Mouse (Mus musculus) testis, adult 2 months (tissue): ENCODE measurements at regions not wholly inside any gene's neighbourhood (a gene's known extent, or its start where the extent isn't known, plus 50 kb on each side); places are given as distances from the start of the nearest gene placed in this dataset.

Experiments
- H3K27ac ChIP-seq: fragments of 200-500 bp; 2 replicates; pipeline ENCODE4 v1.5.1; 2012; ENCODE audit warnings: low read depth, low read length; ENCODE audit not compliant: control insufficient read depth, insufficient read depth
- H3K27me3 ChIP-seq: fragments of 200-500 bp; 2 replicates; pipeline ENCODE4 v1.6.1; 2012; ENCODE audit warnings: mild to moderate bottlenecking, low read length, moderate library complexity; ENCODE audit not compliant: control insufficient read depth, insufficient read depth
- H3K36me3 ChIP-seq: fragments of 200-500 bp; 2 replicates; pipeline ENCODE4 v1.6.1; 2012; ENCODE audit warnings: mild to moderate bottlenecking, low read length; ENCODE audit not compliant: control insufficient read depth, insufficient read depth
- H3K4me1 ChIP-seq: fragments of 200-500 bp; 2 replicates; pipeline ENCODE4 v1.6.1; 2012; ENCODE audit warnings: low read length; ENCODE audit not compliant: control insufficient read depth, insufficient read depth
- H3K4me3 ChIP-seq: fragments of 200-500 bp; 2 replicates; pipeline ENCODE4 v1.5.1; 2012; ENCODE audit warnings: low read depth, mild to moderate bottlenecking, low read length, moderate library complexity, mixed read lengths; ENCODE audit not compliant: control insufficient read depth
- CTCF ChIP-seq: fragments of 200-500 bp; IDR thresholded peaks from 2 replicates; pipeline ENCODE4 v1.5.1; 2012; ENCODE audit warnings: low read depth, mild to moderate bottlenecking, inconsistent platforms, low read length, moderate library complexity; ENCODE audit not compliant: control insufficient read depth, insufficient read depth, insufficient replicate concordance
- POLR2A ChIP-seq: fragments of 200-500 bp; IDR thresholded peaks from 2 replicates; pipeline ENCODE4 v1.6.1; 2012; ENCODE audit warnings: low read depth, mild to moderate bottlenecking, inconsistent platforms, low read length, moderate library complexity; ENCODE audit not compliant: control insufficient read depth

- TF ChIP-seq CTCF (no peak), POLR2A (no peak)
- Histone ChIP-seq H3K4me3 (no peak overlapping the region), H3K36me3 (no peaks in the 10 kb centered on the region), H3K27ac (no peak overlapping the region), H3K27me3 (no peaks in the 10 kb centered on the region), H3K4me1 (no peaks in the 10 kb centered on the region)
Observed at GRCm38 (mm10) chr13:110902994-110903644, 351.7 kb upstream of the Actbl2 start.

- TF ChIP-seq POLR2A (no peak), CTCF (no peak)
- Histone ChIP-seq H3K27ac (no peak overlapping the region), H3K36me3 (no peaks in the 10 kb centered on the region)
Observed at GRCm38 (mm10) chr13:110907319-110907955, 347.4 kb upstream of the Actbl2 start.

GRCm38 (mm10) chr13:110911866-110912265 is 342.9 kb upstream of the Actbl2 start:
- Histone ChIP-seq H3K36me3 (no peaks in the 10 kb centered on the region), H3K4me1 (no peaks in the 10 kb centered on the region), H3K27ac (no peak overlapping the region), H3K27me3 (no peaks in the 10 kb centered on the region), H3K4me3 (no peak overlapping the region)
- no peak for TF ChIP-seq CTCF
- TF ChIP-seq POLR2A, result no peak

More at GRCm38 (mm10) chr13:110907319-110907955, 347.4 kb upstream of the Actbl2 start:
- Histone ChIP-seq H3K4me3 (no peak overlapping the region), H3K27me3 (no peaks in the 10 kb centered on the region), H3K4me1 (no peaks in the 10 kb centered on the region)

- H3K36me3 ChIP-seq, result no peaks in the 10 kb centered on the region
- H3K4me1 ChIP-seq, result no peaks in the 10 kb centered on the region
- H3K27me3 ChIP-seq, result no peaks in the 10 kb centered on the region
- H3K4me3 ChIP-seq, result no peak overlapping the region
- H3K27ac ChIP-seq, result no peak overlapping the region
- no peak for TF ChIP-seq CTCF
- TF ChIP-seq POLR2A, result no peak
Observed at GRCm38 (mm10) chr13:110913177-110913576, 341.6 kb upstream of the Actbl2 start.

GRCm38 (mm10) chr13:110913687-110914086 is 341.1 kb upstream of the Actbl2 start:
- no peaks in the 10 kb centered on the region for H3K4me1 ChIP-seq
- TF ChIP-seq CTCF (no peak), POLR2A (no peak)
- no peaks in the 10 kb centered on the region for H3K27me3 ChIP-seq
- no peak overlapping the region for H3K27ac ChIP-seq
- no peak overlapping the region for H3K4me3 ChIP-seq
- no peaks in the 10 kb centered on the region for H3K36me3 ChIP-seq

GRCm38 (mm10) chr13:110915161-110915560 is 339.7 kb upstream of the Actbl2 start:
- Histone ChIP-seq H3K4me1 (no peaks in the 10 kb centered on the region), H3K36me3 (no peaks in the 10 kb centered on the region), H3K4me3 (no peak overlapping the region), H3K27ac (no peak overlapping the region), H3K27me3 (no peaks in the 10 kb centered on the region)
- no peak for TF ChIP-seq POLR2A
- no peak for TF ChIP-seq CTCF

GRCm38 (mm10) chr13:110923936-110924335 is 330.9 kb upstream of the Actbl2 start:
- TF ChIP-seq POLR2A (no peak), CTCF (no peak)
- Histone ChIP-seq H3K27me3 (no peaks in the 10 kb centered on the region), H3K4me1 (no peaks in the 10 kb centered on the region), H3K27ac (no peak overlapping the region), H3K4me3 (no peak overlapping the region), H3K36me3 (no peaks in the 10 kb centered on the region)
